Mouse (Mus musculus): ENCODE measurements around the gene Pgm5.

- TF ChIP-seq EP300 (IDR thresholded peaks at IDR 0.05; ENCODE audit: insufficient read depth, low read depth, low read length), result no peak
- TF ChIP-seq CTCF (IDR thresholded peaks at IDR 0.05; ENCODE audit: low read depth, low read length), result no peak
- TF ChIP-seq POLR2A (IDR thresholded peaks at IDR 0.05; ENCODE audit: insufficient read depth, low read length), result no peak
Measured at GRCm38 (mm10) chr19:24698651-24699050, 163.0 kb downstream of the Pgm5 start.

Measured in ES-Bruce4 (cell line).